Mouse (Mus musculus) testis, adult 2 months (tissue): ENCODE results near the gene Usp44.

Experiments
- CTCF ChIP-seq: fragments of 200-500 bp; IDR thresholded peaks from 2 replicates; pipeline ENCODE4 v1.5.1; 2012; ENCODE audit warnings: low read depth, mild to moderate bottlenecking, inconsistent platforms, low read length, moderate library complexity; ENCODE audit not compliant: control insufficient read depth, insufficient read depth, insufficient replicate concordance
- POLR2A ChIP-seq: fragments of 200-500 bp; IDR thresholded peaks from 2 replicates; pipeline ENCODE4 v1.6.1; 2012; ENCODE audit warnings: low read depth, mild to moderate bottlenecking, inconsistent platforms, low read length, moderate library complexity; ENCODE audit not compliant: control insufficient read depth

DNA sequence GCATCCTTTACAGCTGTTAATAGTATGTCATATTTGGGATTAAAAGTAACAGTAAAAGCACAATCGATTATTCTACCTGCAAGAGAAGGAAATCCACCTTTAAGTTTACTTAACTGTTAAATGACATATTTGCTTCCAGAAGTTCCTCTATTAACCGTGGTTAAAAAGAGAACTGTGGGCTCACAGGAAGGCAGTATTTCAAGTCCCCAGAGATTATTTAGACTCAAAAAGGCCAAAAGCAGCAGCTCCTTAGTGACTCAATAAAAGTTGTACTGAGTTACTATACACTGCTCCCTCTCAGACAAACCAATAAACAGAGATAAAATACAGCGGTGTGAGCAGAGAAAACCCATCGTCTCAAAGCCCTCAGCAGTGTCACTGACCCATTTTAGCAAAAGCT lies 37.5 kb downstream of the Usp44 start:
- TF ChIP-seq CTCF (no peak), POLR2A (no peak)
